Mouse (Mus musculus) forebrain, embryonic 11.5 days (tissue): ENCODE data around the gene Trim47. TPM values are rescaled to one million over a fixed set of nuclear protein-coding genes. Genes with fewer than 3 reads are reported as not detected.
"Not testable (repeated sequence)": the region's sequence is repeated elsewhere in the genome, so short reads cannot be mapped to it uniquely, and the experiment has no call there.

Source experiments
- ATAC-seq: fragments of 200-750 bp; cut with Nextera tagmentation; replicated peaks from 2 replicates; pipeline ENCODE4 v1.8.0; 2017; ENCODE audit warnings: moderate TSS enrichment; ENCODE audit not compliant: low FRiP score
- DNase-seq: peaks from one replicate; pipeline ENCODE4 v3.0.0-alpha.2; 2017; ENCODE audit warnings: low spot score
- H3K27ac ChIP-seq: fragments of 300-500 bp; sonication (generic); 2 replicates; pipeline ENCODE4 v1.5.1; 2014; ENCODE audit warnings: low read depth, low read length
- H3K27me3 ChIP-seq: fragments of 300-500 bp; sonication (generic); 2 replicates; pipeline ENCODE4 v1.6.1; 2014; ENCODE audit warnings: mild to moderate bottlenecking, low read length, mixed read lengths; ENCODE audit not compliant: control insufficient read depth, insufficient read depth
- H3K36me3 ChIP-seq: fragments of 300-500 bp; sonication (generic); 2 replicates; pipeline ENCODE4 v1.6.1; 2014; ENCODE audit warnings: mild to moderate bottlenecking, low read length, moderate library complexity, mixed read lengths; ENCODE audit not compliant: control insufficient read depth, insufficient read depth
- H3K4me1 ChIP-seq: fragments of 300-500 bp; sonication (generic); replicated peaks from 2 replicates; pipeline ENCODE4 v1.6.1; 2014; ENCODE audit warnings: low read length, mixed read lengths; ENCODE audit not compliant: control insufficient read depth, insufficient read depth
- H3K4me2 ChIP-seq: fragments of 300-500 bp; sonication (generic); 2 replicates; pipeline ENCODE4 v1.6.1; 2014; ENCODE audit warnings: low read depth, mild to moderate bottlenecking, low read length, moderate library complexity, mixed read lengths; ENCODE audit not compliant: severe bottlenecking
- H3K4me3 ChIP-seq: fragments of 300-500 bp; sonication (generic); 2 replicates; pipeline ENCODE4 v1.5.1; 2014; ENCODE audit warnings: low read depth, low read length
- H3K9ac ChIP-seq: fragments of 300-500 bp; sonication (generic); 2 replicates; pipeline ENCODE4 v1.6.1; 2014; ENCODE audit warnings: low read length
- H3K9me3 ChIP-seq: fragments of 300-500 bp; sonication (generic); 2 replicates; pipeline ENCODE4 v1.6.1; 2016; ENCODE audit warnings: low read length, mixed read lengths; ENCODE audit not compliant: control insufficient read depth
- WGBS: fragments of 180-500 bp; shearing (Covaris S2); extraction: QIAGEN DNeasy Blood & Tissue Kit; methylation state at CpG from one replicate; pipeline ENCODE4 v1.1.7; 2014; 5-methylcytosine and 5-hydroxymethylcytosine counted together
- polyA plus RNA-seq: library from polyadenylated mRNA; unstranded; fragments of >200 nt; fragmentation: Nextera tagmentation; extraction: Ambion mirVana; gene quantifications from 2 replicates; pipeline ENCODE4 v1.2.1, GENCODE M21; 2014

Trim47 gene
- polyA plus RNA-seq, 1 experiment from 2014 or later = 3.4 TPM

DNA sequence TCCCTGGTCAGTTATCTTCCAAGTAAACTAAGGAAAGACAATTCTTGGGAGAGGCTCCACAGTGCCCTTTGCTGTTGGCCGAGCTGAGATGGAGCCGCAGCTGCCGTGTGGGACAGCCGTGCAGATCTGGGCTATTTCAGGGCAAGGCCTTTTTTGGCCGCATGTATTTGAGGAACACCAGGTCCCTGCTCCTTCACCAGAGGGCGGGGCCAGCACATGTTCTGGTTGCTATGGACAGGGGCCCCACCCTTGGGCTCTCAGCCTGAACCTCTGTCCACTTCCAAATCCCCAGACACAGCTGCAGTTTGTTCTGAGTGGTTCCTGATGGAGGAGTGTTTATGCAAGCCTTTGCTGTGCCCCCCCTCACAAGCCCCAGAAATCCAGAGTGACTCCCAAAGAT, 26.6 kb downstream of the Trim47 start:
- Histone ChIP-seq H3K27ac (no peak overlapping the region), H3K27me3 (no peaks in the 10 kb centered on the region), H3K9ac (no peak overlapping the region), H3K36me3 (no peaks in the 10 kb centered on the region), H3K4me3 (no peak overlapping the region), H3K9me3 (no peaks in the 10 kb centered on the region), H3K4me2 (no peak overlapping the region), H3K4me1 (peaks cover 18% of the 10 kb centered on the region)
- WGBS = 77% methylated on average over 6 of the region's 6 CpGs
- DNase-seq = no peak
- ATAC-seq = no peak

DNA sequence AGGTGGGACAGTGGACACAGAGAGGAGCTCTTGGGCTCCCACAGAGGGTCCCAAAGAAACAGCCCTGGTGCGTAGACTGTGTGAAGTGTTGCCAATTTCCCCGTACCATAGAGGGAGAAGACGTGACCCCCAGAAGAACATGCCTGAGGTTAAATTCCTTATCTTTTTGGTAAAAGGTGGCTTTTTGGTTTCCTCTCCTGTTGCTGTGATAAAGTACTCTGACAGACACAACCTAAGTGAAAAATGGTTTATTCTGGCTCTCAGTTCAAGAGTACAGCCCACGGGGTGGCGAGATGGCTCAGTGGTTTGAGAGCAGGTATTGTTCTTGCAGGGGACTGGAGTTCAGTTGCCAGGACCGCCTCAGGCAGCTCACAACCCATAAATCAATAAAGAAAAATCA, 27.5 kb downstream of the Trim47 start:
- H3K4me2 ChIP-seq = no peak overlapping the region

DNA sequence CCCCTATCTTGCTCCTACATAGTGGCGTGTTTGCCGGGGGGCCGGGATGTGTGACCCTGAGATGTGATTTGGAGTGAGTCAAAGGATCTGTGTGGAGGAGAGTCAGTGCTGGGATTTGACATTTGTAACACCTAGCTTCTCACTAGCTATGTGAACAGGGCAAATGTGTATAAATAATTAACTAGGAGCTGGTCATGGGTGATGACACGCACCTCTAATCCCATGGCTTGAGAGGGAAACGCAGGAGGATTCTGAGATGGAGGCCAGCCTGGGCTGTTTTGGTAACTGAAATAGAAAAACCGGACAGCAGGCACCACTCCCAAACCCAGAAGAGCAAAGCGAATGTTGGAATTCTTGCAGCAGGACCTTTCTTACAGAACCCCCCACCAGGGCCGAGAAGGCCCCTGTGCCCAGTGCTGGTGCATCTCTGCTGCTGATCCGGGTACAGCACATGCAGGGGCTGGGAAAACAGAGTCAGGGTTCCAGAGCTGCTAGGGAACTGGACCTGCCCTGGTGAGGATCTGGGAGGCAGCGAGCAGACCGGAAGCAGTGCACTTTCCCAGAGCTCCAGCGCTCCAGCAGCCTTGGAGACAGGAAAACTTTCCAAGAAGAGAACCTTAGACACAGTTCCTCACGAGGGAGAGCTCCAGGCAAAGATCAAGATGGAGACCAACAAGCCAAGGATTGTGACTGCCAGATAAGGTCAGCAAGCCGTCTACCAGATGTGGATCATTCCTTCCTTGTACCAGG, 28.1 kb downstream of the Trim47 start:
- Histone ChIP-seq H3K4me1 (peaks cover 13% of the 10 kb centered on the region), H3K27me3 (no peaks in the 10 kb centered on the region), H3K9me3 (no peaks in the 10 kb centered on the region), H3K27ac (no peak overlapping the region), H3K36me3 (no peaks in the 10 kb centered on the region), H3K4me3 (no peak overlapping the region), H3K4me2 (no peak overlapping the region), H3K9ac (no peak overlapping the region)
- ATAC-seq (no peak), DNase-seq (no peak)
- WGBS = 78% methylated on average over 14 of the region's 14 CpGs

More for the DNA sequence above, 27.5 kb downstream of the Trim47 start:
- H3K9me3 ChIP-seq = no peaks in the 10 kb centered on the region
- 89% methylated on average over 6 of the region's 6 CpGs for WGBS
- DNase-seq (no peak), ATAC-seq (no peak)
- no peaks in the 10 kb centered on the region for H3K36me3 ChIP-seq
- H3K27me3 ChIP-seq = no peaks in the 10 kb centered on the region
- no peak overlapping the region for H3K9ac ChIP-seq
- no peak overlapping the region for H3K27ac ChIP-seq
- H3K4me1 ChIP-seq = peaks cover 18% of the 10 kb centered on the region
- H3K4me3 ChIP-seq = no peak overlapping the region

DNA sequence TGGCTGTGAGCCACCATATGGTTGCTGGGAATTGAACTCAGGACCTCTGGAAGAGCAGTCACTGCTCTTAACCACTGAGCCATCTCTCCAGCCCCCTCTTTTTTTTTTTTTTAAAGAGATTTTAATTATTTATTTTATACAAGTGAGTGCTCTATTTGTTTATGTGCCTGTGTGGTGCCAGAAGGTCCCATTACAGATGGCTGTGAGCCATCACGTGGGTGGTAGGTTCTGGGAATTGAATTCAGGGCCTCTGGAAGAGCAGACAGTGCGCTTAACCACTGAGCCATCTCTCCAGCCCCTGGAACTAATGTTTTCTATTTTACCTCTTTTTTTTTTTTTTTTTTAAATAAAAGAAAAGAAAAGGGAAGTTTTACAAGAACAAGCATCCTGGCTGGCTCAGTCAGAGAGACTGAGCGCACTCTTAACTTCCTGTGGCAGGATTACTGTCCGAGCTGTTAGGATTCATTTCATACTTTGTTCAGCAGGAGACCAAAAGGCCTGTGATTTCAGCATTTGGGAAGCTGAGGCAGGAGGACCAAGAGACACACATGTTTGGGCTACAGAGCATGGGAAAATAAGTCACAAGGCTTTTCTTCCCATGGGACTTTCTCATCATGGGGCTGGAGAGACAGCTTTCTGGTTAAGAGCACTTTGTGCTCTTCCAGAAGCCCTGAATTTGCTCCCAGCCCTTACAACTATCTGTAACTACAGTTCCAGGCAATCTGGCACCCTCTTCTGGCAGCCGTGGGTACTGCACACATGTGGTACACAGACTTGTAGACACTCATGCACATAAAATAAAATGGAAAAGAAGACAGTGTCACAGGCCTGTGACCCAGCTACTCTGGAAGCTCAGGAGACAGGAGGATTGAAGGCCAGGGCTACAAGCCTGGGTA, 30.5 kb downstream of the Trim47 start:
- no peak overlapping the region for H3K4me3 ChIP-seq
- no peaks in the 10 kb centered on the region for H3K36me3 ChIP-seq
- no peaks in the 10 kb centered on the region for H3K27me3 ChIP-seq
- DNase-seq (peak; percentile 68), ATAC-seq (no peak)
- H3K4me1 ChIP-seq = peaks cover under 1% of the 10 kb centered on the region; the same call in 1 of the 2 replicates
- 90% methylated on average over 5 of the region's 5 CpGs for WGBS
- H3K4me2 ChIP-seq = no peak overlapping the region
- no peaks in the 10 kb centered on the region for H3K9me3 ChIP-seq
- no peak overlapping the region for H3K9ac ChIP-seq
- no peak overlapping the region for H3K27ac ChIP-seq

DNA sequence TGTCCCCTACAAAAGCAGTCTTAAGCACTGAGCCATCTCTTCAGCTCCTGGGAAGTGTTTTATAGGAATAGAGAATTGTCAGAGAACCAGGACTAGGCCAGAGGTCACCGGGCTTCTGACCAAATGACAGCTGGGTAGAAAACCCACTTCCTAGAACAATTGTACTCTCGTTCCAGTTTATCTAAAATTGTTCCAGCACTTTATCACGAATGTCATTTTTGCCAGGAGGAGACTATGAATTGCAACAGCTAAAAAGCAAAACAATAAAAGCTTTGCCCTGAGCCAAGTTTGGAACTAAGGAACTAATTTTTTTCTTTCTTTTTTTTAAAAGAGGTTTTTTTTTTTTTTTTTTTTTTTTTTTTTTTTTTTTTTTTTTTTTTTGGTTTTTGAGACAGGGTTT, 31.4 kb downstream of the Trim47 start:
- Histone ChIP-seq H3K27ac (no peak overlapping the region), H3K4me2 (no peak overlapping the region), H3K4me3 (no peak overlapping the region), H3K9ac (no peak overlapping the region), H3K27me3 (no peaks in the 10 kb centered on the region), H3K9me3 (no peaks in the 10 kb centered on the region), H3K4me1 (no peaks in the 10 kb centered on the region), H3K36me3 (no peaks in the 10 kb centered on the region)
- WGBS = 87% methylated on average over 3 of the region's 3 CpGs
- DNase-seq (no peak), ATAC-seq (no peak)

DNA sequence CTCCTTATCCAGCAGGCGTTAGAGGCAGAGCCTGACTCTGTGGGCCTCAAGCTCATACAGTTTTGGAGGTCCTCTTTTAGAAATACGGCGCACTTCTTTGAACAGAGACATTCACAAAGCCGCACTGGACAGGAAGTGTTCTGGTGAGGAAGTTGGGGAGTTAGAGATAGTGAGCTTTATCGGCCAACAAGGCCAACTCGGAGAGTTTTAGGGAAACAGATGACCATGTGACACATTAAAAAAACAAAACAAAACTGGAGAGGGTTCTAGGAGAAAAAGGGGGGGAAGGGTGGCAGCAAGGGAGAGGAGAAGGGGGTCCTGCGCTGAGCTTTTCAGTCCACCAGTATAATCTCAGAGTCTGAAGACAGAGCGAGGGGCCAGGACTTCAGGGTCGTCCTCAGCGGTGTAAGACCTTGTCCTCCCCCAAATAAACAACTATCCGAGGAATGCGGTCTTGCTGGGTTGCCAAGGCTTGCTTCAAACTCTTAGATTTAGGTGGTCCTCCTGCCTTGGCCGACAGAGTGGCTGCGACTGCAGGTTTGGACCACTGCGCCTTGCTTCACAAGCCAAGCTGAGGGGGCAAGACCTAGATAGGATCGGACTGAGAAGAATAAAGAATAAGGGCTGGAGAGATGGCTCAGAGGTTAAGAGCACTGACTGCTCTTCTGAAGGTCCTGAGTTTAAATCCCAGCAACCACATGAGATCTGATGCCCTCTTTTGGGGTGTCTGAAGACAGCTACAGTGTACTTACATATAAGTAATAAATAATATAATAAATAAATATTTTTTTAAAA, 33.0 kb downstream of the Trim47 start:
- no peaks in the 10 kb centered on the region for H3K9me3 ChIP-seq
- no peak overlapping the region for H3K9ac ChIP-seq
- DNase-seq (no peak), ATAC-seq (no peak)
- WGBS = 72% methylated on average over 16 of the region's 16 CpGs
- no peak overlapping the region for H3K4me2 ChIP-seq
- H3K36me3 ChIP-seq = no peaks in the 10 kb centered on the region
- H3K4me3 ChIP-seq = no peak overlapping the region
- no peaks in the 10 kb centered on the region for H3K27me3 ChIP-seq
- H3K27ac ChIP-seq = no peak overlapping the region
- no peaks in the 10 kb centered on the region for H3K4me1 ChIP-seq

DNA sequence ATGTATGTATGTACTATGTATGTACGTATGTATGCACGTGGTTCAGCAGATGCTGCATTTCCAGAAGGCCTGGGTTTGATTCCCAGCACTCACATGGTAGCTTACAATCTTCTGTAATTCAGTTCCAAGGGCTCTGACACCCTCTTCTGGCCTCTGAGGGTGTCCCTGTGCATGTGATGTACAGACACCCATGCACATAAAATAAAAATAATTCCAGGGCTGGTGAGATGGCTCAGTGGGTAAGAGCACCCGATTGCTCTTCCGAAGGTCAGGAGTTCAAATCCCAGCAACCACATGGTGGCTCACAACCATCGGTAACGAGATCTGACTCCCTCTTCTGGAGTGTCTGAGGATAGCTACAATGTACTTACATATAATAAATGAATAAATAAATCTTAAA, 34.1 kb downstream of the Trim47 start:
- H3K36me3 ChIP-seq, H3K9ac ChIP-seq, H3K4me2 ChIP-seq, ATAC-seq, H3K9me3 ChIP-seq, DNase-seq, H3K4me1 ChIP-seq, H3K4me3 ChIP-seq, H3K27ac ChIP-seq, H3K27me3 ChIP-seq: not testable (repeated sequence)
- WGBS = 94% methylated on average over 6 of the region's 6 CpGs

DNA sequence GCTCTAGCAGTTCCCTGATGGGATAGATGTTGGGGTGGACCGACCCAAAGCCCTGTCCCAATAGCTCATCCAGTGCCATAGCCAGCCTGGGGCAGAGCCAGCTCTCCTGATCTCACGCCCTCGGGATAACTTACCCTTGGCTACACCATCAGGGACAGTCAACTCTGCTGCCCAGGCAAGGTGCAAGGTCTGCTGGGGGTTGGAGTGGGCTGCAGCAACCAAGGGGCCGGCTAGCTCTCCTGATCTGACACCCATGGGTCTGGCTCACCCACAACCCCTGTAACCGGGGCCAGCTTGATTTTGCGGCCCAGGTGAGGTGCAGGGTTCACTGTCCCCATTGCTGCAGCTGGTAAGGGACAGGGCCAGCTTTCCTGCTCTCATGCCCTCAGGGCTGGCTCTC, 35.4 kb downstream of the Trim47 start:
- H3K9ac ChIP-seq = no peak overlapping the region
- no peak overlapping the region for H3K4me2 ChIP-seq
- no peaks in the 10 kb centered on the region for H3K9me3 ChIP-seq
- no peaks in the 10 kb centered on the region for H3K27me3 ChIP-seq
- no peak overlapping the region for H3K4me3 ChIP-seq
- no peak for ATAC-seq
- H3K4me1 ChIP-seq = peaks cover 3% of the 10 kb centered on the region; the same call in 1 of the 2 replicates
- DNase-seq = no peak
- H3K27ac ChIP-seq = no peak overlapping the region
- WGBS = 91% methylated on average over 6 of the region's 6 CpGs
- no peaks in the 10 kb centered on the region for H3K36me3 ChIP-seq
